Mouse (Mus musculus) hindbrain, embryonic 16.5 days (tissue): ENCODE results near the gene Rab3b. TPM values are rescaled to one million over a fixed set of nuclear protein-coding genes. Genes with fewer than 3 reads are reported as not detected.

Experiments used
- ATAC-seq: fragments of 200-750 bp; cut with Nextera tagmentation; 2 replicates; pipeline ENCODE4 v1.8.0; 2017; ENCODE audit warnings: moderate TSS enrichment, moderate library complexity
- H3K27ac ChIP-seq: fragments of 300-500 bp; sonication (generic); 2 replicates; pipeline ENCODE4 v1.5.1; 2014; ENCODE audit warnings: low read depth, mild to moderate bottlenecking, control low read depth, low read length, moderate library complexity
- H3K27me3 ChIP-seq: fragments of 300-500 bp; sonication (generic); replicated peaks from 2 replicates; pipeline ENCODE4 v1.6.1; 2014; ENCODE audit warnings: low read length; ENCODE audit not compliant: control insufficient read depth, insufficient read depth
- H3K36me3 ChIP-seq: fragments of 300-500 bp; sonication (generic); 2 replicates; pipeline ENCODE4 v1.6.1; 2014; ENCODE audit warnings: mild to moderate bottlenecking, low read length, moderate library complexity, mixed read lengths; ENCODE audit not compliant: control insufficient read depth, insufficient read depth
- H3K4me1 ChIP-seq: fragments of 300-500 bp; sonication (generic); 2 replicates; pipeline ENCODE4 v1.6.1; 2014; ENCODE audit warnings: low read depth, low read length; ENCODE audit not compliant: control insufficient read depth, insufficient read depth
- H3K4me2 ChIP-seq: fragments of 300-500 bp; sonication (generic); 2 replicates; pipeline ENCODE4 v1.6.1; 2014; ENCODE audit warnings: mild to moderate bottlenecking, low read length, control low read depth, moderate library complexity
- H3K4me3 ChIP-seq: fragments of 300-500 bp; sonication (generic); 2 replicates; pipeline ENCODE4 v1.5.1; 2014; ENCODE audit warnings: mild to moderate bottlenecking, low read length, control low read depth, moderate library complexity
- H3K9ac ChIP-seq: fragments of 300-500 bp; sonication (generic); 2 replicates; pipeline ENCODE4 v1.6.1; 2014; ENCODE audit warnings: low read depth, mild to moderate bottlenecking, control low read depth, low read length, moderate library complexity
- H3K9me3 ChIP-seq: fragments of 300-500 bp; sonication (generic); 2 replicates; pipeline ENCODE4 v1.6.1; 2014; ENCODE audit warnings: mild to moderate bottlenecking, low read length, moderate library complexity; ENCODE audit not compliant: control insufficient read depth
- WGBS: fragments of 180-500 bp; shearing (Covaris S2); extraction: QIAGEN DNeasy Blood & Tissue Kit; methylation state at CpG from one replicate; pipeline ENCODE4 v1.1.7; 2014; 5-methylcytosine and 5-hydroxymethylcytosine counted together
- polyA plus RNA-seq: library from polyadenylated mRNA; unstranded; fragments of >200 nt; fragmentation: Nextera tagmentation; extraction: Ambion mirVana; gene quantifications from 2 replicates; pipeline ENCODE4 v1.2.1, GENCODE M21; 2015

Gene Rab3b
- polyA plus RNA-seq, 1 experiment from 2014 or later = 249 TPM

GRCm38 (mm10) chr4:108937848-108938771, 59.2 kb downstream of the Rab3b start:
- no peak overlapping the region for H3K4me3 ChIP-seq
- H3K4me2 ChIP-seq = no peak overlapping the region
- peak; percentile 61; the same call in 1 of the 2 replicates for ATAC-seq
- H3K36me3 ChIP-seq = no peaks in the 10 kb centered on the region
- peak overlapping the region; percentile 32 for H3K27ac ChIP-seq
- no peak overlapping the region for H3K9ac ChIP-seq
- WGBS = 54% methylated on average over 12 of the region's 12 CpGs
- H3K4me1 ChIP-seq = peaks cover 3% of the 10 kb centered on the region; the same call in 1 of the 2 replicates
- H3K9me3 ChIP-seq = no peaks in the 10 kb centered on the region
- H3K27me3 ChIP-seq = no peaks in the 10 kb centered on the region

GRCm38 (mm10) chr4:108940681-108941473, 62.0 kb downstream of the Rab3b start:
- Histone ChIP-seq H3K4me3 (no peak overlapping the region), H3K4me1 (peaks cover 3% of the 10 kb centered on the region; the same call in 1 of the 2 replicates), H3K9me3 (no peaks in the 10 kb centered on the region), H3K4me2 (no peak overlapping the region), H3K27me3 (no peaks in the 10 kb centered on the region), H3K27ac (no peak overlapping the region), H3K36me3 (no peaks in the 10 kb centered on the region), H3K9ac (no peak overlapping the region)
- 69% methylated on average over 17 of the region's 17 CpGs for WGBS
- ATAC-seq = no peak

GRCm38 (mm10) chr4:108942171-108942570, 63.3 kb downstream of the Rab3b start:
- ATAC-seq = no peak
- H3K36me3 ChIP-seq = no peaks in the 10 kb centered on the region
- no peaks in the 10 kb centered on the region for H3K9me3 ChIP-seq
- no peak overlapping the region for H3K4me2 ChIP-seq
- peaks cover 3% of the 10 kb centered on the region; the same call in 1 of the 2 replicates for H3K4me1 ChIP-seq
- H3K4me3 ChIP-seq = no peak overlapping the region
- H3K9ac ChIP-seq = no peak overlapping the region
- WGBS = 94% methylated on average over 4 of the region's 4 CpGs
- no peak overlapping the region for H3K27ac ChIP-seq
- no peaks in the 10 kb centered on the region for H3K27me3 ChIP-seq

- no peaks in the 10 kb centered on the region; the same call in 1 of the 2 replicates for H3K4me1 ChIP-seq
- 65% methylated on average over 11 of the region's 11 CpGs for WGBS
- no peak overlapping the region; the same call in 1 of the 2 replicates for H3K27ac ChIP-seq
- H3K9ac ChIP-seq = no peak overlapping the region
- H3K36me3 ChIP-seq = no peaks in the 10 kb centered on the region
- H3K27me3 ChIP-seq = no peaks in the 10 kb centered on the region
- H3K4me2 ChIP-seq = no peak overlapping the region
- peak; percentile 43 for ATAC-seq
- H3K9me3 ChIP-seq = no peaks in the 10 kb centered on the region
- H3K4me3 ChIP-seq = no peak overlapping the region
Observed at GRCm38 (mm10) chr4:108942986-108943720, 64.3 kb downstream of the Rab3b start.

GRCm38 (mm10) chr4:108949168-108949567, 70.3 kb downstream of the Rab3b start:
- Histone ChIP-seq H3K4me3 (no peak overlapping the region), H3K36me3 (no peaks in the 10 kb centered on the region), H3K9ac (no peak overlapping the region), H3K4me2 (no peak overlapping the region), H3K9me3 (no peaks in the 10 kb centered on the region), H3K4me1 (no peaks in the 10 kb centered on the region), H3K27me3 (no peaks in the 10 kb centered on the region), H3K27ac (no peak overlapping the region)
- WGBS = 79% methylated on average over 7 of the region's 7 CpGs
- no peak for ATAC-seq

- H3K4me2 ChIP-seq = no peak overlapping the region
- no peaks in the 10 kb centered on the region for H3K36me3 ChIP-seq
- H3K9me3 ChIP-seq = no peaks in the 10 kb centered on the region
- no peak overlapping the region for H3K9ac ChIP-seq
- no peak overlapping the region for H3K4me3 ChIP-seq
- no peak overlapping the region for H3K27ac ChIP-seq
- WGBS = 94% methylated on average over 1 of the region's 1 CpGs
- ATAC-seq = no peak
- H3K27me3 ChIP-seq = no peaks in the 10 kb centered on the region
- H3K4me1 ChIP-seq = no peaks in the 10 kb centered on the region
Observed at GRCm38 (mm10) chr4:108950201-108950600, 71.3 kb downstream of the Rab3b start.

GRCm38 (mm10) chr4:108951663-108952062, 72.8 kb downstream of the Rab3b start:
- Histone ChIP-seq H3K4me2 (no peak overlapping the region), H3K4me1 (no peaks in the 10 kb centered on the region), H3K9me3 (no peaks in the 10 kb centered on the region), H3K4me3 (no peak overlapping the region), H3K9ac (no peak overlapping the region), H3K27ac (no peak overlapping the region), H3K27me3 (no peaks in the 10 kb centered on the region), H3K36me3 (no peaks in the 10 kb centered on the region)
- no peak for ATAC-seq
- WGBS = 70% methylated on average over 4 of the region's 4 CpGs

GRCm38 (mm10) chr4:108959696-108960095, 80.8 kb downstream of the Rab3b start:
- 94% methylated on average over 3 of the region's 3 CpGs for WGBS
- H3K9me3 ChIP-seq = no peaks in the 10 kb centered on the region
- no peak overlapping the region for H3K9ac ChIP-seq
- no peak overlapping the region for H3K4me3 ChIP-seq
- no peak for ATAC-seq
- no peaks in the 10 kb centered on the region for H3K27me3 ChIP-seq
- no peak overlapping the region for H3K27ac ChIP-seq
- H3K4me2 ChIP-seq = no peak overlapping the region
- H3K4me1 ChIP-seq = no peaks in the 10 kb centered on the region
- H3K36me3 ChIP-seq = no peaks in the 10 kb centered on the region
